Mouse (Mus musculus) liver, embryonic 12.5 days (tissue): ENCODE results near the gene Nhsl2. TPM values are rescaled to one million over a fixed set of nuclear protein-coding genes. Genes with fewer than 3 reads are reported as not detected.

Source experiments
- ATAC-seq: fragments of 200-750 bp; cut with Nextera tagmentation; 2 replicates; pipeline ENCODE4 v1.8.0; 2017; ENCODE audit warnings: moderate number of reproducible peaks, mild to moderate bottlenecking, moderate library complexity
- H3K27ac ChIP-seq: fragments of 300-500 bp; sonication (generic); 2 replicates; pipeline ENCODE4 v1.5.1; 2016; ENCODE audit warnings: mild to moderate bottlenecking
- H3K27me3 ChIP-seq: fragments of 300-500 bp; sonication (generic); replicated peaks from 2 replicates; pipeline ENCODE4 v1.6.1; 2016; ENCODE audit warnings: mild to moderate bottlenecking, moderate library complexity
- H3K36me3 ChIP-seq: fragments of 300-500 bp; sonication (generic); 2 replicates; pipeline ENCODE4 v1.6.1; 2016; ENCODE audit warnings: mild to moderate bottlenecking, moderate library complexity
- H3K4me1 ChIP-seq: fragments of 300-500 bp; sonication (generic); 2 replicates; pipeline ENCODE4 v1.6.1; 2016
- H3K4me2 ChIP-seq: fragments of 300-500 bp; sonication (generic); 2 replicates; pipeline ENCODE4 v1.6.1; 2016; ENCODE audit warnings: mild to moderate bottlenecking, moderate library complexity
- H3K4me3 ChIP-seq: fragments of 300-500 bp; sonication (generic); 2 replicates; pipeline ENCODE4 v1.5.1; 2016; ENCODE audit warnings: mild to moderate bottlenecking, moderate library complexity
- H3K9ac ChIP-seq: fragments of 300-500 bp; sonication (generic); 2 replicates; pipeline ENCODE4 v1.6.1; 2016; ENCODE audit warnings: mild to moderate bottlenecking, moderate library complexity
- H3K9me3 ChIP-seq: fragments of 300-500 bp; sonication (generic); replicated peaks from 2 replicates; pipeline ENCODE4 v1.6.1; 2016; ENCODE audit warnings: mild to moderate bottlenecking, moderate library complexity
- WGBS: fragments of 180-500 bp; shearing (Covaris S2); methylation state at CpG from one replicate; pipeline ENCODE4 v1.1.7; 2016; ENCODE audit not compliant: insufficient replicate concordance; 5-methylcytosine and 5-hydroxymethylcytosine counted together
- microRNA-seq: library from miRNA; unstranded; fragments of <30 nt; microRNA quantifications from one replicate; pipeline ENCODE4, GENCODE M21; 2017
- polyA plus RNA-seq: library from polyadenylated mRNA; unstranded; fragments of >200 nt; fragmentation: Nextera tagmentation; extraction: Ambion mirVana; gene quantifications from 2 replicates; pipeline ENCODE4 v1.2.1, GENCODE M21; 2016

Nhsl2 gene
- polyA plus RNA-seq, 1 experiment from 2014 or later = 2.4 TPM

DNA sequence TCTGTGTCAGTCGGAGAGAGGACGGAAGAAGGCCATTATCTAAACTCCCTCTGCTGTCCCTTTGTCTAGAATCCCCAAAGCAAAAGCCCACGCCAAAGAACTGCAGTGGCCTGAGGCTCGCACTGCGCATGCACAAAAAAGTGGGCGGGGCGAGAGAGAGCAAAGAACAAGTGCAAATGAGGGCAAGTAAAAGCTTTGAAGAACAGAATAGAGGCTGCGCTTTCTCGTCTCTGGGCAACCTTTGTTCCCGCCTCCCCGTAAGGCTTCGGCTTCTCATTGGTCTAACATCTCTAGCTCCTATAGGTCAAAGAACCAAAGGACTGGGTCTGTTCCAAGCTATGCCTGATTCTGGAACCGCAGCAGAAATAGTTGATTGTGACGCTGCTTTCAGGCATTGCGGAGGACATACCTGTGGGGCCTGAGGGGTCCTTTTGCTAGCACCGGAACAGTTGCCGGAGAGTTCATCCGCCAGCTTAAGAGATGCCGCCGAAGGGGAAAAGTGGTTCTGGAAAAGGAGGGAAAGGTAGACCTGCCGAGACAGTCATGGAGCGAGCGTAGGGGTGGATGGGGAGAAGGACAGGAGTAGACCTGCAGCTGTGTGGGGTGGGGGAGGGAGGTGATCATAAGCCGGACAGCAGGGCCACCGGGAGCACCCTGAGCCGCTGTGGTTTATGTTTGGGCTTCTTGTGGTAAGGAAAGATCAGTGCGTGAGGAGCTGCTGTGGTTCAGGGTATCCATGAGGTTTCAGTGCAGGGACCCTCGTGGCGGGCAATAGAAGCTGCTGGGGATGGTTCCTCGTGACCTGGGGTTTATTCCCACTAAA is 270.1 kb downstream of the Nhsl2 start, which contains the start of gene Pin4:
TSS of gene Pin4 (plus strand) at position 406 of the 823 bp plus-strand sequence.
- peaks cover 24% of the 10 kb centered on the region for H3K27me3 ChIP-seq
- no peaks in the 10 kb centered on the region for H3K9me3 ChIP-seq
- H3K9ac ChIP-seq = peak within 1 kb of the TSS; percentile 74
- H3K4me2 ChIP-seq = peak within 1 kb of the TSS; percentile 68
- H3K36me3 ChIP-seq = peaks cover 25% of the 10 kb centered on the region
- peak within 1 kb of the TSS; percentile 74 for H3K4me3 ChIP-seq
- peak; percentile 100 for ATAC-seq
- WGBS = 5% methylated on average over 30 of the region's 30 CpGs
- H3K27ac ChIP-seq = peak within 1 kb of the TSS; percentile 48; the same call in 1 of the 2 replicates
- H3K4me1 ChIP-seq = peaks cover 16% of the 10 kb centered on the region

GRCm38 (mm10) chrX:102121321-102121720 is 272.1 kb downstream of the Nhsl2 start:
- no peak overlapping the region for H3K9ac ChIP-seq
- no peak overlapping the region for H3K27ac ChIP-seq
- H3K36me3 ChIP-seq = peaks cover 44% of the 10 kb centered on the region
- H3K4me2 ChIP-seq = no peak overlapping the region
- no peaks in the 10 kb centered on the region for H3K9me3 ChIP-seq
- ATAC-seq = no peak
- peaks cover 11% of the 10 kb centered on the region; the same call in 1 of the 2 replicates for H3K27me3 ChIP-seq
- WGBS = 55% methylated on average over 2 of the region's 2 CpGs
- H3K4me3 ChIP-seq = no peak overlapping the region
- H3K4me1 ChIP-seq = peaks cover 16% of the 10 kb centered on the region

DNA sequence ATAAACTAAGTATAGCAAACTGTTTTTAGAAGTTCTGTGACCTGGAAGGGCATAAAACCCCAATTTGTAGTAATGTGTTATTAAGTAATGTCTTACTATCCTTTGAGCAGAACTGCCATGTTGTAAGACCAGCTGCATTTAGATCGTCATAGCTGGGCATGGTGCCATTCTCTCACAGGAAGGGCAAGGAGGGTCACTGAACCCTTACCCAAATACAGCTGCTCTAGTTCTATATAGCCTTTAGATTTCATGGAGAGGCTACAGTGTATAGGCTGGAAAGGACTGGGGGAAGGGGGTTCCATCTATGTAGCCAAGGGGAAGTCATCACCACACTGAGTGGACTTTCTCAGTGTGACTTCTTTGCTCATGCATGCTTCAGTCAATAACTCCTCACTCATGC is 292.0 kb downstream of the Nhsl2 start:
- H3K27me3 ChIP-seq = peaks cover 5% of the 10 kb centered on the region; the same call in 1 of the 2 replicates
- H3K36me3 ChIP-seq = peaks cover 43% of the 10 kb centered on the region
- no peak overlapping the region for H3K27ac ChIP-seq
- H3K9ac ChIP-seq = no peak overlapping the region
- no peak for ATAC-seq
- no peak overlapping the region for H3K4me3 ChIP-seq
- WGBS = 84% methylated on average over 1 of the region's 1 CpGs
- no peaks in the 10 kb centered on the region for H3K4me1 ChIP-seq
- no peak overlapping the region for H3K4me2 ChIP-seq
- no peaks in the 10 kb centered on the region for H3K9me3 ChIP-seq

Small RNA genes within 50 kb of the gene (microRNA-seq; reads per million reads assigned to microRNA genes)
- not detected for gene Gm27843

Other genes starting within 250 kb of the Nhsl2 start
- gene Ogt, start 209.3 kb upstream of the Nhsl2 start, polyA plus RNA-seq = 67.4 and 68.9 TPM in 2 replicates
- gene Cxcr3, start 115.1 kb upstream of the Nhsl2 start, polyA plus RNA-seq = 0.10 and 0.27 TPM in 2 replicates
- 0.60 and 0.79 TPM in 2 replicates for gene Gm4779, start 55.0 kb upstream of the Nhsl2 start, polyA plus RNA-seq
- 0.33 and 0.73 TPM in 2 replicates for gene 8030474K03Rik, start 54.7 kb upstream of the Nhsl2 start, polyA plus RNA-seq
- 0.12 and 0.25 TPM in 2 replicates for gene Rtl5, start 221.9 kb downstream of the Nhsl2 start, polyA plus RNA-seq